Mouse (Mus musculus): ENCODE data around the gene Brinp3.

GRCm38 (mm10) chr1:146850147-146850546, 355.6 kb downstream of the Brinp3 start:
- TF ChIP-seq CTCF (IDR thresholded peaks at IDR 0.05; ENCODE audit: borderline replicate concordance, insufficient read depth, low read length) (no peak), POLR2A (IDR thresholded peaks at IDR 0.05; ENCODE audit: low read depth, low read length) (no peak)
